Mouse (Mus musculus) bone marrow macrophage, adult 2 months (primary cell): Measurements from ENCODE around the gene 4921530L21Rik.

ENCODE experiments used
- CTCF ChIP-seq: IDR thresholded peaks from 2 replicates; pipeline ENCODE4 v1.5.1; 2012; ENCODE audit warnings: low read depth, mild to moderate bottlenecking, low read length, moderate library complexity
- POLR2A ChIP-seq: IDR thresholded peaks from 2 replicates; pipeline ENCODE4 v1.6.1; 2012; ENCODE audit warnings: mild to moderate bottlenecking, low read depth, low read length, borderline replicate concordance

GRCm38 (mm10) chr14:95862981-95863380, 18.1 kb upstream of the 4921530L21Rik start:
- TF ChIP-seq CTCF (no peak), POLR2A (no peak)
